Mouse (Mus musculus) stomach, postnatal 0 days (tissue): ENCODE data around the gene Sh2d4b. TPM values are rescaled to one million over a fixed set of nuclear protein-coding genes. Genes with fewer than 3 reads are reported as not detected.

Experiments used
- ATAC-seq: fragments of 200-750 bp; cut with Nextera tagmentation; 2 replicates; pipeline ENCODE4 v1.8.0; 2017; ENCODE audit not compliant: low FRiP score, low TSS enrichment
- DNase-seq: peaks from one replicate; pipeline ENCODE4 v3.0.0-alpha.2; 2016; ENCODE audit warnings: low spot score
- H3K27ac ChIP-seq: fragments of 300-500 bp; sonication (generic); replicated peaks from 2 replicates; pipeline ENCODE4 v1.5.1; 2014; ENCODE audit warnings: mild to moderate bottlenecking, control low read depth
- H3K27me3 ChIP-seq: fragments of 300-500 bp; sonication (generic); 2 replicates; pipeline ENCODE4 v1.6.1; 2014; ENCODE audit warnings: low read length; ENCODE audit not compliant: control insufficient read depth, insufficient read depth
- H3K36me3 ChIP-seq: fragments of 300-500 bp; sonication (generic); 2 replicates; pipeline ENCODE4 v1.6.1; 2014; ENCODE audit warnings: low read length, mixed read lengths; ENCODE audit not compliant: control insufficient read depth, insufficient read depth
- H3K4me1 ChIP-seq: fragments of 300-500 bp; sonication (generic); replicated peaks from 2 replicates; pipeline ENCODE4 v1.6.1; 2014; ENCODE audit warnings: antibody characterized with exemption; ENCODE audit not compliant: control insufficient read depth, insufficient read depth
- H3K4me2 ChIP-seq: fragments of 300-500 bp; sonication (generic); replicated peaks from 2 replicates; pipeline ENCODE4 v1.6.1; 2014; ENCODE audit warnings: low read depth, mild to moderate bottlenecking, control low read depth, moderate library complexity
- H3K4me3 ChIP-seq: fragments of 300-500 bp; sonication (generic); 2 replicates; pipeline ENCODE4 v1.5.1; 2014; ENCODE audit warnings: low read depth, low read length, control low read depth
- H3K9ac ChIP-seq: fragments of 300-500 bp; sonication (generic); 2 replicates; pipeline ENCODE4 v1.6.1; 2014; ENCODE audit warnings: mild to moderate bottlenecking, low read length, control low read depth, mixed read lengths
- H3K9me3 ChIP-seq: fragments of 300-500 bp; sonication (generic); 2 replicates; pipeline ENCODE4 v1.6.1; 2016; ENCODE audit warnings: low read length; ENCODE audit not compliant: control insufficient read depth
- CTCF ChIP-seq: IDR thresholded peaks from 2 replicates; pipeline ENCODE4 v1.5.1; 2016; ENCODE audit warnings: antibody characterized with exemption, low read depth, mild to moderate bottlenecking, moderate library complexity
- EP300 ChIP-seq: optimal IDR thresholded peaks from 2 replicates; pipeline ENCODE3; 2016; ENCODE audit warnings: antibody characterized with exemption
- WGBS: fragments of 180-500 bp; shearing (Covaris S2); extraction: QIAGEN DNeasy Blood & Tissue Kit; methylation state at CpG from one replicate; pipeline ENCODE4 v1.1.7; 2014; 5-methylcytosine and 5-hydroxymethylcytosine counted together
- polyA plus RNA-seq: library from polyadenylated mRNA; unstranded; fragments of >200 nt; fragmentation: Nextera tagmentation; extraction: Ambion mirVana; gene quantifications from 2 replicates; pipeline ENCODE4 v1.2.1, GENCODE M21; 2015

The Sh2d4b gene
- polyA plus RNA-seq, 1 experiment from 2014 or later: 0.07 TPM

DNA sequence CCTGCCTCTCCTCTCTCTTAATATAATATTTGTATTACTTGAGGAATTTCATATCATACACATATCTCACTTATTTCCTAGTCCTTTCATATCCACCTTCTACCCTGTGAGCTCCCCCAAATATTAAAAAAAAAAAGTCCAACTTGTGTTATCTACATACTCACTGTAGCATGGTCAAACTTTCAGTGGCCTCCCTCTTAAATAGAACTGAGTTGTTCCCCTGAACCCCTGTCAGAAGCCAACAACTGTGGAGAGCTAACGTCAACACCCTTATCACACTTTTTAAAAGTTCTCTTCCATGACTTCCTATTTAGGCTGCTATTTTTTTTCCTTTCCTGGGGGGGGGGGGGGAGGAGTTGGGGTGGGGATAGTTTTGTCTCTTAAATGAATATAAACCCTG, 7.3 kb downstream of the Sh2d4b start:
- Histone ChIP-seq H3K27me3 (no peaks in the 10 kb centered on the region), H3K4me2 (no peak overlapping the region), H3K9ac (no peak overlapping the region), H3K27ac (no peak overlapping the region), H3K9me3 (no peaks in the 10 kb centered on the region), H3K4me3 (no peak overlapping the region), H3K36me3 (no peaks in the 10 kb centered on the region), H3K4me1 (no peaks in the 10 kb centered on the region)
- TF ChIP-seq CTCF: no peak
- no peak for TF ChIP-seq EP300
- DNase-seq: no peak
- 35% methylated on average over 1 of the region's 1 CpGs for WGBS
- no peak for ATAC-seq

GRCm38 (mm10) chr14:40885225-40885624, 7.8 kb downstream of the Sh2d4b start:
- H3K27me3 ChIP-seq: no peaks in the 10 kb centered on the region
- WGBS: 16% methylated on average over 4 of the region's 4 CpGs
- TF ChIP-seq CTCF: no peak
- TF ChIP-seq EP300: no peak
- ATAC-seq (no peak), DNase-seq (no peak)
- H3K9me3 ChIP-seq: no peaks in the 10 kb centered on the region
- no peak overlapping the region; the same call in 1 of the 2 replicates for H3K27ac ChIP-seq
- no peak overlapping the region for H3K4me3 ChIP-seq
- H3K4me1 ChIP-seq: no peaks in the 10 kb centered on the region
- H3K4me2 ChIP-seq: no peak overlapping the region
- no peak overlapping the region for H3K9ac ChIP-seq
- no peaks in the 10 kb centered on the region for H3K36me3 ChIP-seq

DNA sequence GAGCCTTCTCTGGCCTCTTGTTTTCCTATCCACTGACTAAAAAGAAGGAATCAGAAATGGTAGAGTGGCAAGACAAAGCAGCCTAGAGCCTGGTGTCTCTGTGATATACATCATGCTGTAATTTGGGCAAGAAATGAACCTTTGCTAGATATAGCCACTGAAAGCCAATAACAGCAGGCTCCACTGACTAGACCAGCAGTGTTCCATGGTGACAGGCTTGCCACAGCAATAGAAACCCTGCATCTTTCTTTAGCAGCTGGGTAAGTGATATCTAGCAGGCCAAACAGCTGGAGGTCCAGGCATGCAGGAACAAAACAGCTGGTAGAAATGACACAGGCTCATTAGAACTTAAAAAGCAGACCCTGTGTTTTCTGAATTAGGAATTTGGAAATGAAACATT, 18.5 kb downstream of the Sh2d4b start:
- ATAC-seq (no peak), DNase-seq (no peak)
- H3K27ac ChIP-seq: no peak overlapping the region
- TF ChIP-seq EP300 (no peak), CTCF (no peak)
- H3K36me3 ChIP-seq: no peaks in the 10 kb centered on the region
- H3K27me3 ChIP-seq: no peaks in the 10 kb centered on the region
- no peak overlapping the region for H3K4me2 ChIP-seq
- H3K9me3 ChIP-seq: no peaks in the 10 kb centered on the region
- no peaks in the 10 kb centered on the region for H3K4me1 ChIP-seq
- H3K4me3 ChIP-seq: no peak overlapping the region
- no peak overlapping the region for H3K9ac ChIP-seq

DNA sequence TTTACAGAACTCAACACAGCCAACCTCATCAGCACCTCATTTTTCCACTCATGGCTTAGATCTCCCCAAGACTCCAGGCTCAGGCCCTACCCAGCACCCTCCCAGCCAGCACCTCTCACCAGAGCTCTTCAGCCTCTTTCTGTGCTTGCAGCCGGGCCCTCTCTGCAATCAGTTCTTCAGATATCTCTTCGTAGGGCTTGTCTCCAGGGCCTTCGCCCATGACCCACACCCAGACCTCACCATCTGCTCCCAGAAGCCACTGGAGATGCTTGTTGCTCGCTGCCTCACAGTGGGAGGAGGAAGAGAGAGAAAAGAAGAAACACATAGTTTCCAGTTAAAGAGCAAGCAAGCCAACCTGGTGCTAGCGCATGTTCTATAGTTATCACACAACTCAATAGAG, 19.1 kb downstream of the Sh2d4b start:
- Histone ChIP-seq H3K9me3 (no peaks in the 10 kb centered on the region), H3K36me3 (no peaks in the 10 kb centered on the region), H3K27ac (no peak overlapping the region), H3K27me3 (no peaks in the 10 kb centered on the region), H3K4me3 (no peak overlapping the region), H3K4me2 (no peak overlapping the region), H3K4me1 (no peaks in the 10 kb centered on the region), H3K9ac (no peak overlapping the region)
- TF ChIP-seq EP300 (no peak), CTCF (no peak)
- DNase-seq (no peak), ATAC-seq (no peak)
- 78% methylated on average over 5 of the region's 5 CpGs for WGBS

GRCm38 (mm10) chr14:40870598-40870997, 22.5 kb downstream of the Sh2d4b start:
- TF ChIP-seq EP300 (no peak), CTCF (no peak)
- DNase-seq: no peak

DNA sequence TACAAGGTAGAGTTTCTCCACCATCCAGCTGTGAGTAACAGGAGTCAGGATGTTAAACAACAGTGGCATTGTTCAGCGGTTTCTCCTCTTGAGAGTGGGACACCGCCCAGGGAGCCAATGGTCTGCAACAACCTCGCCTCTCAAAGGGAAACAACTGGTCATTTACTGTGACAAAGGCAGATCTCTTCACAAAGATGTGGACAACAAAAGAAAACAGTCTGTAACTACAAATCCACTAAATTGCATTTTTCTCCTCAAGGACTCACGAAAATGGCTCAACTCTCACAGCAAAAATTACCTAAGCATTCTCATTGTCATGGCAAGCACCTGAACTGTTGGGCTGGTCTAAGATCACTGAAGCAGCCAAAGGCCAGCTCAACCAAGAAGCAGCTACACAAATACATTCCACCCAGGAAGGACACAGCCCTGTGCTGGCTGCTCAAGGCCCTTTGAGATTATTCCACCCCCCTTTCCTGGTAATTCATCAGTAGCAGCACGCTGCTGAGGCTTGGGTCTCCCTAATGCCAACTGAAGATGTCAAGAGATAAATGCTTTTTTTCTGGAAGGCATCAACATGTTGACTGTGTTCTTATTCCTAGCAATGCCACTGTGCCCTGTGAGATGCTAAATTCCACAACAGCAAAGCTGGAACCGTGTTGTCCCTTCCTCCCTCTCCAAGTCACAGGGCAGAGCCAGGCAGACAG, 28.1 kb downstream of the Sh2d4b start:
- no peak overlapping the region for H3K27ac ChIP-seq
- 64% methylated on average over 6 of the region's 6 CpGs for WGBS
- H3K4me2 ChIP-seq: no peak overlapping the region
- DNase-seq: no peak
- no peak overlapping the region for H3K9ac ChIP-seq
- no peak for ATAC-seq
- H3K36me3 ChIP-seq: no peaks in the 10 kb centered on the region
- no peak for TF ChIP-seq EP300
- no peaks in the 10 kb centered on the region for H3K4me1 ChIP-seq
- no peaks in the 10 kb centered on the region for H3K9me3 ChIP-seq
- no peaks in the 10 kb centered on the region for H3K27me3 ChIP-seq
- H3K4me3 ChIP-seq: no peak overlapping the region

More at GRCm38 (mm10) chr14:40870598-40870997, 22.5 kb downstream of the Sh2d4b start:
- Histone ChIP-seq H3K9me3 (no peaks in the 10 kb centered on the region), H3K4me2 (no peak overlapping the region), H3K9ac (no peak overlapping the region), H3K4me3 (no peak overlapping the region), H3K27ac (no peak overlapping the region), H3K36me3 (no peaks in the 10 kb centered on the region), H3K4me1 (no peaks in the 10 kb centered on the region), H3K27me3 (no peaks in the 10 kb centered on the region)
- 56% methylated on average over 3 of the region's 3 CpGs for WGBS
- no peak for ATAC-seq
